Mouse (Mus musculus) brain, embryonic 14.5 days (tissue): ENCODE measurements around the gene Astn2. TPM values are rescaled to one million over a fixed set of nuclear protein-coding genes. Genes with fewer than 3 reads are reported as not detected.

ENCODE experiments used
- DNase-seq: peaks from one replicate; pipeline ENCODE4 v3.0.0-alpha.2; 2011; ENCODE audit warnings: low read depth
- CTCF ChIP-seq: fragments of 200-500 bp; IDR thresholded peaks from 2 replicates; pipeline ENCODE4 v1.5.1; 2012; ENCODE audit warnings: inconsistent platforms, mild to moderate bottlenecking, moderate library complexity, borderline replicate concordance; ENCODE audit not compliant: insufficient read depth, insufficient read length; ENCODE audit errors: extremely low read depth
- POLR2A ChIP-seq: fragments of 200-500 bp; IDR thresholded peaks from 2 replicates; pipeline ENCODE4 v1.6.1; 2012; ENCODE audit warnings: mild to moderate bottlenecking, inconsistent platforms, borderline replicate concordance; ENCODE audit not compliant: poor library complexity, insufficient read depth, insufficient read length, severe bottlenecking; ENCODE audit errors: extremely low read depth
- polyA plus RNA-seq: library from polyadenylated mRNA; depleted of rRNA; stranded (reverse); fragments of >200 nt; gene quantifications from 2 replicates; pipeline ENCODE4 v1.2.3, GENCODE M21; 2012

Gene Astn2
- polyA plus RNA-seq, 1 experiment = 23.7 TPM

DNA sequence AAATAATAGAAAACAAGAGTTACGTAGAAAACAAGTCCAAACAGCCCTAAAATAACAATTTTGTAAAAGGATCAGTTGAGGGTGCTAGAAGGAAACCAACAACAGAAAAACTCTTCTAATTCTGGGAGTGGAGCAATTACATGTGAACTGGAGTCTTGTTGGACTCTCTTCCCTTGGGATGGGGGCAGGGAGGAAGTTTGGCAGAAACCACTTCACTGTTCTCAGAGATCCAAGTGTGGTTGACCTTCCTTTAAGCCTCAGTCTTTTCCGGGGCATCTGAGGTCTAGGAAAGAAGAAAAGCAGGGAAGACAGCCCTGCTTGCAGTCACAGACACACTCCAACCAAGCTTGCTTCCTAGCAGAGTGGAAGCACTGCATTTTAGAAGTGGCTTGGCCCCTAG is 896.3 kb downstream of the Astn2 start:
- DNase-seq = peak; percentile 36
- TF ChIP-seq POLR2A = no peak
- TF ChIP-seq CTCF = no peak

- TF ChIP-seq POLR2A = no peak
- TF ChIP-seq CTCF = no peak
- no peak for DNase-seq
These were observed 897.5 kb downstream of the Astn2 start for GRCm38 (mm10) chr4:65506870-65507269.

GRCm38 (mm10) chr4:65496463-65496834 is 908.0 kb downstream of the Astn2 start:
- peak; percentile 93 for DNase-seq
- TF ChIP-seq CTCF (peak; percentile 86), POLR2A (no peak)

GRCm38 (mm10) chr4:65495705-65496462 is 908.5 kb downstream of the Astn2 start:
- no peak for DNase-seq
- TF ChIP-seq CTCF = no peak
- TF ChIP-seq POLR2A = no peak

DNA sequence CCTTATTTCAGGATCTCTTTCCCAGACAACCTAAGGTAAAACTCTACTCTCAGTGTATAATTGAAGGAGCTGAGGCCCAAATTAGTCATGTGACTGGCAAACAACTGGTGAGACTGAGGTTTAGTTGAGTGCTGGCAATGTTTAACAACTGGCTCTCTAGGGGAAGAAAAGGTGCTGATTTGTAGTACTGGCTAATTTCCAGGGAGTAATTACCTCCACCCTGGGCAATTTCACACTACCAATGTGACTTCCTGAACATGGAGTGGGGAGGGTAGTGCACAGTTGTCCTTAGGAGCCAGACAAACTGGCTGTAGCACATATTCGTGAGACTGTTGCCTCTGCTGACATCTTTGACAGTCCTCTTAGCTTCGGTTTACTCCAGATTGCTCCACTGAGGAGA is 912.9 kb downstream of the Astn2 start:
- DNase-seq = peak; percentile 22
- no peak for TF ChIP-seq POLR2A
- no peak for TF ChIP-seq CTCF

DNA sequence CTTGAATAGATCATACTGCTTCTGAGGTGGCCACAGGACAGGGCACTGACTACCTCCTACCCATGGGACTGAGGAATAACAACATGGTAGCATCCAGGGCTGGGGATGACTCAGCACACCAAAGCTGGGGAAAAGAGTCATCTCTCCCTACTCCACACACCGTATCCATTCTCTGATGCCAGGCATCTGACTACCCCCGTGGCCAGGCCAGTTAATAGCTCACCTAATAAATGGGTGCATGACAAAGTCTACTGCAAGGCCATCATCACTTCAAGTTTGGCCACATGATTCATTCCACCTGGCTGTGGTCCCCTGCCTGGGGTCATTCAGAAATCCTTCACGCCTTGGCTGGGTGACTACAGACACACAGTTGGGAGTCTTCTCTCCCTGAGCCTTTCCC is 914.7 kb downstream of the Astn2 start:
- TF ChIP-seq POLR2A (no peak), CTCF (no peak)
- no peak for DNase-seq

- TF ChIP-seq CTCF = no peak
- TF ChIP-seq POLR2A = no peak
- no peak for DNase-seq
These were observed 922.8 kb downstream of the Astn2 start for GRCm38 (mm10) chr4:65481632-65482031.

- peak; percentile 59 for DNase-seq
- TF ChIP-seq POLR2A (no peak), CTCF (no peak)
These were observed 927.3 kb downstream of the Astn2 start for GRCm38 (mm10) chr4:65477106-65477505.

DNA sequence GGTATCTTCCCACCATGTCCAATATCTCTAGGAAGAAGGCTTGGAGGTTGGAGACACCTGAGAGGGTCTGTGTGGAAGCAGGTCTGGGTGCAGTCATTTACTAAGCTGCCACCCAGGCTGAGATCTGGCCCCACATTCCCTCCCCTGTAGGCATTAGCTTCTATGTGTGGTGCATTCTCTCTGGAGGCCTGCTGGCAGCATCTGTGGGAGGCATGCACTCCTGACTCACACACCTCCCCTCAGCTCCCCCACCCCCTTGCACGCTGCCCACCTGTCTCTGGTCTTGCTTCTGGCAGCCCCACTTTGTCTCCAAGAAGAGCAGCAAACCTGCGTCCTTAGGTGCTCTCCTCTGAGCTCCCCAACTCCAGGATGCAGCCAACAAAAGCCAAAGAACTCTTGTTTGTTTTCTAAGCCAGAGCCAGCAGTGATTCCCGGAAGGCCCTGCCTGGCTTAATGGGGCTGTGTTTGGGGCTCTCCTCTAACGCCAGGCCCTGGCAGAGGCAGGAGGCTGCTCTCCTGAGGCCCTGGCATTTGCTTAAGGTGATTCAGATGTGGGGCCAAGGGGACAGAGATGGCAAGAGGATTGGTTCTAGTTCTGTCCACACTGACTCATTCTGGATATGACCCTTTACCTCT is 928.4 kb downstream of the Astn2 start:
- TF ChIP-seq POLR2A (no peak), CTCF (no peak)
- no peak for DNase-seq

GRCm38 (mm10) chr4:65473141-65473540 is 931.3 kb downstream of the Astn2 start:
- no peak for DNase-seq

DNA sequence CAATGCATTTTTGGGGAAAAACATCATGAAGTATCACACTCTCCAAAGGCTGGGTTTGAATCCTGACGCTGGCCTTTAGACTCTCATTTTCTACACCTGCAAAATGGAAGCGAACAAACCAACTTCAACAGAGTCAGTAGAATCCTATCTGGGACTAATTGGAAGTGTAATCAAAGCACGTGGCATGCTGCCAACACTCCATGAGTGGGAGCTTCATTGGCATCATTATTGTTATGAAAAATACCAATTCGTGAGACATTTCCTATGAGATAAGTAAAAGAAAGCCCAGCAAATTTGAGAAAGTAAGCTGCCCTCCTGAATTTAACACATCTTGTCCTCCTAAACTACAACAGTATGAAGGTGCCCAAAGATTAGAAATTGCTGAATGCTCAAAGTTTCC is 955.2 kb downstream of the Astn2 start:
- no peak for TF ChIP-seq POLR2A
- TF ChIP-seq CTCF = no peak
- DNase-seq = peak; percentile 49

More at GRCm38 (mm10) chr4:65473141-65473540, 931.3 kb downstream of the Astn2 start:
- TF ChIP-seq CTCF (no peak), POLR2A (no peak)

DNA sequence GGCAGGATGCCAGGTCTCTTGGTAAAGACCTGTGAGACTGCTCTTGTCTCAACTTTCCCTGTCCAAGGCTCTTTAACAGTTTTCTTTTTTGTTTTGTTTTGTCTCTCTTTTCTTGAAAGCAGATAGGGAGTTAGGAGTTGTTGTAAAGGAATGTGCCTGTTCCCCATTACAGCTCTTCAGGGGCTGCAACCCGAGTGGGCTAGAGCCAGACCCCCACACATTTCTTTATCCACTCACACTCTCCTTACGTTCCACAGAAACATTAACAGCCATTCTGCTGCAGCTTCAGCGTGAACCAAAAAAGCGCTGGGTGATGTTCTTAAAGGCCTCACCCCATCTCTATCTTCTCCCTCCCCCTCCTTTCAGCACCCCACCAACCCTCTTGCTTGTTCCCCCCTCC is 962.7 kb downstream of the Astn2 start:
- DNase-seq = no peak
- TF ChIP-seq CTCF (no peak), POLR2A (no peak)

GRCm38 (mm10) chr4:65430804-65431203 is 973.6 kb downstream of the Astn2 start:
- DNase-seq = peak; percentile 82
- no peak for TF ChIP-seq POLR2A
- TF ChIP-seq CTCF = no peak

GRCm38 (mm10) chr4:65427480-65427879 is 976.9 kb downstream of the Astn2 start:
- TF ChIP-seq CTCF (no peak), POLR2A (no peak)
- no peak for DNase-seq
